Mouse (Mus musculus): ENCODE measurements at regions not wholly inside any gene's neighbourhood (a gene's known extent, or its start where the extent isn't known, plus 50 kb on each side); places are given as distances from the start of the nearest gene placed in this dataset.

GRCm38 (mm10) chr5:39423720-39424119 lies 331.6 kb downstream of the Hs3st1 start:
- TF ChIP-seq CTCF (IDR thresholded peaks at IDR 0.05; ENCODE audit: low read depth) (no peak), EP300 (IDR thresholded peaks at IDR 0.05; ENCODE audit: low read depth) (no peak)
